Mouse (Mus musculus) liver, embryonic 11.5 days (tissue): ENCODE measurements around the gene Med12. TPM values are rescaled to one million over a fixed set of nuclear protein-coding genes. Genes with fewer than 3 reads are reported as not detected.
A peak's percentile ranks its signal among the peaks of the same experiment; 100 is the strongest.

Experiments used
- ATAC-seq: fragments of 200-750 bp; cut with Nextera tagmentation; replicated peaks from 2 replicates; pipeline ENCODE4 v1.8.0; 2017; ENCODE audit warnings: moderate number of reproducible peaks, mild to moderate bottlenecking, moderate TSS enrichment, moderate library complexity; ENCODE audit not compliant: low FRiP score
- DNase-seq: peaks from one replicate; pipeline ENCODE4 v3.0.0-alpha.2; 2017; ENCODE audit warnings: low spot score
- H3K27ac ChIP-seq: fragments of 300-500 bp; sonication (generic); 2 replicates; pipeline ENCODE4 v1.5.1; 2014; ENCODE audit warnings: mild to moderate bottlenecking, low read depth, low read length, control low read depth
- H3K27me3 ChIP-seq: fragments of 300-500 bp; sonication (generic); replicated peaks from 2 replicates; pipeline ENCODE4 v1.6.1; 2014; ENCODE audit warnings: low read length, mixed read lengths; ENCODE audit not compliant: control insufficient read depth, insufficient read depth
- H3K36me3 ChIP-seq: fragments of 300-500 bp; sonication (generic); 2 replicates; pipeline ENCODE4 v1.6.1; 2014; ENCODE audit warnings: mild to moderate bottlenecking, low read length, moderate library complexity, mixed read lengths; ENCODE audit not compliant: control insufficient read depth, insufficient read depth
- H3K4me1 ChIP-seq: fragments of 300-500 bp; sonication (generic); replicated peaks from 2 replicates; pipeline ENCODE4 v1.6.1; 2014; ENCODE audit warnings: low read length, mixed read lengths; ENCODE audit not compliant: control insufficient read depth, insufficient read depth
- H3K4me2 ChIP-seq: fragments of 300-500 bp; sonication (generic); 2 replicates; pipeline ENCODE4 v1.6.1; 2014; ENCODE audit warnings: mild to moderate bottlenecking, control low read depth, moderate library complexity
- H3K4me3 ChIP-seq: fragments of 300-500 bp; sonication (generic); 2 replicates; pipeline ENCODE4 v1.5.1; 2014; ENCODE audit warnings: low read depth, low read length, control low read depth
- H3K9ac ChIP-seq: fragments of 300-500 bp; sonication (generic); 2 replicates; pipeline ENCODE4 v1.6.1; 2014; ENCODE audit warnings: low read depth, low read length, control low read depth
- H3K9me3 ChIP-seq: fragments of 300-500 bp; sonication (generic); 2 replicates; pipeline ENCODE4 v1.6.1; 2016; ENCODE audit warnings: low read length, inconsistent platforms, mixed read lengths; ENCODE audit not compliant: control insufficient read depth
- WGBS: fragments of 180-500 bp; shearing (Covaris S2); extraction: QIAGEN DNeasy Blood & Tissue Kit; methylation state at CpG from one replicate; pipeline ENCODE4 v1.1.7; 2014; 5-methylcytosine and 5-hydroxymethylcytosine counted together
- polyA plus RNA-seq: library from polyadenylated mRNA; unstranded; fragments of >200 nt; fragmentation: Nextera tagmentation; extraction: Ambion mirVana; gene quantifications from 2 replicates; pipeline ENCODE4 v1.2.1, GENCODE M21; 2014

The Med12 gene
- polyA plus RNA-seq, 1 experiment from 2014 or later = 36.5 TPM

DNA sequence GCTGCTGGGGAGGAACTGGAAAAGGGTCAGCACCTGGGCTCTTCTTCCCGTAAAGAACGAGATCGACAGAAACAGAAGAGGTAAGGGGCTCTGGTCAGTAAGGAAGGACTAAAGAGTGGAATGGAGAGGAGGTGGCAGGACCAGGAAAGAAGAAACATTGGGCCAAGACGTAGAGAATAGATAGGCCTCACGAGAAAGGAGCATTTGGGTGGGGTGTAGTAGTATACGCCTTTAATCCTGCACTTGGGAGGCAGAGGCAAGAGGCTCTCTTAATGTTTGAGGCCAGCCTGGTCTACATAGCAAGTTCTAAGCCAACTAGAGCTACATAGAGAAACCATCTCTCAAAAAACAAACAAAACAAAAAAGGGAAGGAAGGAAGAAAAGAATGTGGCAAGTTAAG lies 14.6 kb downstream of the Med12 start:
- Histone ChIP-seq H3K9me3 (no peaks in the 10 kb centered on the region), H3K4me3 (no peak overlapping the region), H3K4me1 (peaks cover 8% of the 10 kb centered on the region; the same call in 1 of the 2 replicates), H3K9ac (peak overlapping the region; percentile 25; the same call in 1 of the 2 replicates), H3K27ac (peak overlapping the region; percentile 84), H3K27me3 (no peaks in the 10 kb centered on the region; the same call in none of the 2 replicates), H3K4me2 (peak overlapping the region; percentile 13), H3K36me3 (peaks cover 30% of the 10 kb centered on the region)
- ATAC-seq = no peak
- DNase-seq = no peak
- 84% methylated on average over 6 of the region's 6 CpGs for WGBS

DNA sequence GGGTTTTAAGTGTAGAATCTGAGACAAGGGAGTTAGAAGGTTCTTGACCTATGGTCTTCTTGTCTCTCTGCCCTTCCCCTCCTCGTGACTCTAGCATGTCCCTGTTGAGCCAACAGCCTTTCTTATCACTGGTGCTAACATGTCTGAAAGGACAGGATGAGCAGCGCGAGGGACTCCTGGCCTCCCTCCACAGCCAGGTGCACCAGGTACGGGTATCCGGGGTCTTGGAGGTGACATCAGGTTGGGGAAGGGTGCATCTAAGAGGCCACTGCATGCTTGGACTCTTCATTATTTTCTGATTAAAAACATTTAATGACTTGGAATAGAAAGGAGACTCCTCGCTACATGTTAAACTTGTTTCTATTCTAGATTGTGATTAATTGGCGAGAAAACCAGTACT lies 15.2 kb downstream of the Med12 start:
- WGBS = 86% methylated on average over 7 of the region's 7 CpGs
- Histone ChIP-seq H3K4me3 (no peak overlapping the region), H3K36me3 (peaks cover 32% of the 10 kb centered on the region), H3K27me3 (no peaks in the 10 kb centered on the region; the same call in 1 of the 2 replicates), H3K9ac (no peak overlapping the region), H3K9me3 (no peaks in the 10 kb centered on the region), H3K4me1 (peaks cover 8% of the 10 kb centered on the region; the same call in 1 of the 2 replicates), H3K4me2 (no peak overlapping the region), H3K27ac (peak overlapping the region; percentile 84; the same call in 1 of the 2 replicates)
- DNase-seq (no peak), ATAC-seq (no peak)

DNA sequence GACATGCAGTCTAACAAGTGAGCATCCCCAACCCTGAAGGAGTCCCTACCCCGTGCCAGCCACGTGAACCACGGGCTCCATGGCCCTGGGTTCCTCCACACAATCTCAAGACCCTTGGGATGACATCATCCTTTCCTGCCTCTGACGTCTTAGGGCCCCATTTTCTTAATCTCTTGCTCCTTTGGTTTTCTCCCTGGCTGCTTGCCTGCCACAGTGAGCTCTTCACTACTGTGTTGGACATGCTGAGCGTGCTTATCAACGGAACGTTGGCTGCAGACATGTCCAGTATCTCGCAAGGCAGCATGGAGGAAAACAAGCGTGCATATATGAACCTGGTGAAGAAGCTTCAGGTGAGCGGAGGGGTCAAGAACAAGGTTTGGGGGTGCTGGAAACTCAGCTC lies 16.3 kb downstream of the Med12 start:
- H3K36me3 ChIP-seq = peaks cover 32% of the 10 kb centered on the region
- WGBS = 72% methylated on average over 10 of the region's 10 CpGs
- no peak overlapping the region for H3K4me3 ChIP-seq
- H3K4me2 ChIP-seq = no peak overlapping the region
- no peaks in the 10 kb centered on the region; the same call in 1 of the 2 replicates for H3K27me3 ChIP-seq
- peak overlapping the region; percentile 25; the same call in 1 of the 2 replicates for H3K27ac ChIP-seq
- ATAC-seq = peak; percentile 42
- no peaks in the 10 kb centered on the region for H3K9me3 ChIP-seq
- no peak for DNase-seq
- peaks cover 8% of the 10 kb centered on the region; the same call in 1 of the 2 replicates for H3K4me1 ChIP-seq
- H3K9ac ChIP-seq = no peak overlapping the region

DNA sequence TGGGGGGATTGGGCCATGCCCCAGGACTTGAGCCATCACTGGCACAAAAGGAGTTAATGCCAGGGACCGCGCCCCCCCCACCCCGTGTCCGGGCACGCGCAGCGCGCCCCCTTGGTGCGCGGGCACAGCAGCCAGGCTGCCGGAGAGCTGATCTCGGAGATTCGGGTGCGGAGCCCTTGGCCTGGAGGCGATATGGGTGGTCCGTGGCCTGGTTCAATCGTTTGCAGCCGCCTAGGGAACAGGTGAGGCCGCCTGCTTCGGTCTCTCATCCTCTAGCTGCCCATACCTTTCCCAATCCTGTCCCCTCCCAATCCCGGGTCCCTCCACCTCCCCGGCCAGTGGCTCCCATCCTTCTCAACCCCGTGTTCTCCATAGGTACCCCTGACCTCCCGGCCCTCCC lies 25.2 kb downstream of the Med12 start, which contains the start of gene Nlgn3:
Nlgn3 (plus strand) TSS at position 114 of the 400 bp plus-strand sequence.
- no peak; the same call in 1 of the 2 replicates for ATAC-seq
- Histone ChIP-seq H3K36me3 (peaks cover 5% of the 10 kb centered on the region), H3K4me3 (peak within 1 kb of the TSS; percentile 12), H3K27me3 (peaks cover 22% of the 10 kb centered on the region), H3K27ac (no peak within 1 kb of the TSS), H3K4me1 (no peaks in the 10 kb centered on the region), H3K4me2 (peak within 1 kb of the TSS; percentile 46), H3K9me3 (no peaks in the 10 kb centered on the region), H3K9ac (no peak within 1 kb of the TSS)
- WGBS = 24% methylated on average over 19 of the region's 24 CpGs
- DNase-seq = no peak

DNA sequence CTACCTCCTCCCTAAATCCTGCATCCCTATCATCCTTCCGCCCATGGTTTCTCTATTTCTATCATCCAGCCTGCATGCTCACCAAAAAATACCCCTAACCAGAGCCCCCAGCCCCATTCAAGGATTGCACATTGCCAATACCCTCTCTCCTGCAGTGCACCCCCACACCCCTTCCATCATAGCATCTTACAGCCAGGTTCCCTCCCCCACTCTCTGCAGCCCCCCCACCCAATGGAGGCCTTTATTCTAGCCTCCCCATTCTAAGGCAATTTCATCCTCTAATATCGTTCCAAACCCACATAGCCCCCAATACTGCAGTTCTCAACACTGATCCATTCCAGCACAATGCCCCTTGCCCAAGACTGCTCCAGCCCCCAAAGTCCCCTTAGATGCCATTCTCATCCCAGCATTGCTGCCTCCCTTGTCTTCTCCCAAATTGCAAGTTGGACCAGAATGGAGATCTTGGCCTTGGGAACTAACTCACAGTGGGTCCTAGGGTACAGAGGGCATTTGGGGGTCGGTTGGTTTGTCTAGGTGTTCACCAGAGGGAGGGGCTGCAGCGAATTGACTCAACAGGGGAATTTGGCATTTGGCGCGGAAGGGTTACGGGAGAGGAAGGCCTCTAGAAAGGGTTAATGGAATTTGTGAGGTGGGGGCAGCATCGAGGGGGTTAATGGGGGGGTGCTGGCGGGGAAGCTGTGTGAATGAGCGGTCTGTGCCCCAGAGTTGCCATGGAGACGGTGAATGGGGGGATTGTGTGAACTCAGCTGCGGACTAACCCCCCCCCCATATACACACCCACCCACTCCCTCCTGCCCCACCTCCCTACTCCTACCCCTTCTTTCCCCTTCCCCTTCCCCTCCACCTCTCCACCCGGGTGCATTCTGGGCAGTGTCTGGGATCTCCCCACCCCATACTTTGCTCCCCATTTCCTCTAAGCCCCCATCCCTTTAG lies 25.9 kb downstream of the Med12 start:
- H3K9me3 ChIP-seq = no peaks in the 10 kb centered on the region
- WGBS = 29% methylated on average over 13 of the region's 13 CpGs
- no peak for ATAC-seq
- no peak for DNase-seq
- 0 out of 2 replicates have a peak, but pooled peaks cover 3% of the 10 kb centered on the region for H3K36me3 ChIP-seq
- peak overlapping the region; percentile 12 for H3K4me3 ChIP-seq
- peaks cover 27% of the 10 kb centered on the region for H3K27me3 ChIP-seq
- no peaks in the 10 kb centered on the region for H3K4me1 ChIP-seq
- no peak overlapping the region for H3K27ac ChIP-seq
- peak overlapping the region; percentile 46 for H3K4me2 ChIP-seq
- H3K9ac ChIP-seq = no peak overlapping the region

DNA sequence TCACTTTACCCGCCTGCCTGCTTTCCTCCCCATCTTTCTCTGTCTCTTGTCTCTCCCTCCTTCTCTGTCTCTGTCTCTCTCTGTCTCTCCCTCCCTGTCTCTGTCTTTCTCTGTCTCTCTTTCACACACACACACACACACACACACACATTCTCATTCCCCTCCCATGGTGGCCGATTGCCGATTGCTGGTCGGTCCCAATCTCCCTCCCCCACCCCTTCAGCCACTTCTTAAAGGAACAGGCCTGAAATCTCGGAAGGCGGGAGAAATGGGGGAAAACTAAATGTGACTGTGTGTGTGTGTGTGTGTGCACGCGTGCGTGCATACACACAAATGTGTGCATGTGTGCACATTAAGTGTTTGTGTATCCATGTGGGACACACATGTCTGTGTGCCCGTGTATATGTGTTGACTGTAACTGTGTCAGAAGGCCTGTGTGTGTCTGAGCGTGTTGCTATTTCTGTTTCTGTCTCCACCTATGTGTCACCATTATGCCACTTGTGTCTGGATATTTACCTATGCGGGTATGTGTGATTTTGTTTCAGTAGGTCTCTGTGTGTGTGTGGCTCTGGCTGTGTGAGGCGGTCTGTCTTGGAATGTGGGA lies 26.7 kb downstream of the Med12 start:
- Histone ChIP-seq H3K4me1 (no peaks in the 10 kb centered on the region), H3K4me3 (no peak overlapping the region), H3K4me2 (peak overlapping the region; percentile 31), H3K27me3 (peaks cover 27% of the 10 kb centered on the region), H3K36me3 (0 out of 2 replicates have a peak, but pooled peaks cover 3% of the 10 kb centered on the region), H3K9me3 (no peaks in the 10 kb centered on the region), H3K27ac (no peak overlapping the region), H3K9ac (no peak overlapping the region)
- WGBS = 51% methylated on average over 13 of the region's 13 CpGs
- ATAC-seq = no peak
- no peak for DNase-seq

DNA sequence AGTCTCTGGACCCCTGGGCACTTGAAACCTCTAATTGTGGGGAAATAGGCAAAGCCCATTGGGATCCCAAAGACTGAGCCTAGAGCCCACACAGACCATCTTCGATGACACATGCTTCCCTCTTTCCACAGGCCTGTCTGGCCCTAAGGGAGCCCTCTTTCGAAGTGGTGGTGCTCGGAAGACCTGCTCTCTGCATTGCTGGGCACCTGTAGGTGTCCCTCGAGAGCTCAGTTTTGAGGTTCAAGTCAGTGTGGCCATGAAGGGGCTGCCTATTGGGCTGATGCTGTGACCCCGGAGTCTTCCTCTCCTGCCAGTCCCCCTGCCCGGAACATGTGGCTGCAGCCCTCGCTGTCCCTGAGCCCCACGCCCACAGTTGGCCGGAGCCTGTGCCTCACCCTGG lies 27.8 kb downstream of the Med12 start:
- no peak for DNase-seq
- no peak overlapping the region for H3K9ac ChIP-seq
- ATAC-seq = no peak
- WGBS = 75% methylated on average over 9 of the region's 9 CpGs
- no peaks in the 10 kb centered on the region for H3K9me3 ChIP-seq
- H3K27me3 ChIP-seq = peaks cover 28% of the 10 kb centered on the region
- H3K4me3 ChIP-seq = no peak overlapping the region
- H3K4me1 ChIP-seq = no peaks in the 10 kb centered on the region
- H3K4me2 ChIP-seq = no peak overlapping the region
- no peaks in the 10 kb centered on the region for H3K36me3 ChIP-seq
- no peak overlapping the region for H3K27ac ChIP-seq

DNA sequence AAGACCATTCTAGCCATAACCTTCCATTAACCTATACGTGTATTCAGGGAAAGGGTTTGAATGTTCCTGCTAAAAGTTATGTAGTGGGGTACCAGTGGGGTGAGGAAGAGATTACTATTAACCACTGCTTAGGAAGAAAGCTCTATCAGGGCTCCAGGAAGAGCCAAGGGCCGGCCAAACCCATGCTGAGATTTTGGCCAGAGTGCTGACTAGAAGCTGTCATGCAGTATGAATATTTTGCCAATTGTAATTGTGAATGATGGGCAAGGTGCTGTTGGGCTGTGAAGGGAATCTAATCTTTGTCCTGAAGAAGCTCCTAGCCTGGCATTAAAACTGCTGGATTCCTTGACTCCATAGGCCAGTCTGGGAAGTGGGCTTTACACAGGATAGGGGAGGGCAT lies 30.8 kb downstream of the Med12 start:
- Histone ChIP-seq H3K4me3 (no peak overlapping the region), H3K4me1 (no peaks in the 10 kb centered on the region), H3K9ac (no peak overlapping the region), H3K27ac (no peak overlapping the region), H3K27me3 (peaks cover 46% of the 10 kb centered on the region), H3K36me3 (no peaks in the 10 kb centered on the region), H3K4me2 (no peak overlapping the region), H3K9me3 (no peaks in the 10 kb centered on the region)
- WGBS = 51% methylated on average over 2 of the region's 2 CpGs
- ATAC-seq = no peak
- no peak for DNase-seq
